Mouse (Mus musculus): ENCODE results near the gene Pfkfb4. TPM values are rescaled to one million over a fixed set of nuclear protein-coding genes. Genes with fewer than 3 reads are reported as not detected.
A peak's percentile ranks its signal among the peaks of the same experiment; 100 is the strongest.

Gene Pfkfb4
- total RNA-seq (2018; cell fraction: chromatin; rRNA removed) = 100 to 1,000 TPM in 9 of 26 experiments, 10 to 100 TPM in 17; 14.3 to 122 (median 67.8) TPM
- 10 to 100 TPM in 25 of 26 experiments, 1 to 10 TPM in 1; 8.1 to 32.4 (median 22.6) TPM for total RNA-seq (2018; cell fraction: cytosol; rRNA removed)
- 10 to 100 TPM; 10.2 to 71.3 (median 41.0) TPM for total RNA-seq (2018; cell fraction: nucleus; rRNA removed)
- polyA plus RNA-seq (2018) = 23.2 to 27.5 TPM (median 24.0 TPM) in 3 replicates

GRCm38 (mm10) chr9:108991428-108992084 is at the start of gene Pfkfb4:
TSS of gene Pfkfb4 (plus strand) at chr9:108991778.
- WGBS (ENCODE audit: missing documents) = 2% methylated on average over 25 of the region's 31 CpGs
- peak within 1 kb of the TSS; percentile 76 for H3K4me3 ChIP-seq (ENCODE audit: inconsistent target)

GRCm38 (mm10) chr9:108945111-108945510 is 46.5 kb upstream of the Pfkfb4 start:
- WGBS (ENCODE audit: missing documents) = 93% methylated on average over 9 of the region's 9 CpGs
- H3K79me2 ChIP-seq (ENCODE audit: inconsistent target) = peaks cover 30% of the 10 kb centered on the region; the same call in 1 of the 2 replicates
- peaks cover 92% of the 10 kb centered on the region for H3K36me3 ChIP-seq (ENCODE audit: inconsistent target)
- no peak overlapping the region for H3K4me3 ChIP-seq (ENCODE audit: inconsistent target)
- no peak overlapping the region for H3K27ac ChIP-seq

More at GRCm38 (mm10) chr9:108991428-108992084, at the start of gene Pfkfb4:
- H3K79me2 ChIP-seq (ENCODE audit: inconsistent target) = peaks cover 47% of the 10 kb centered on the region
- no peaks in the 10 kb centered on the region for H3K36me3 ChIP-seq (ENCODE audit: inconsistent target)
- H3K27ac ChIP-seq = peak within 1 kb of the TSS; percentile 83

GRCm38 (mm10) chr9:108945608-108946007 is 46.0 kb upstream of the Pfkfb4 start:
- Histone ChIP-seq H3K79me2 (ENCODE audit: inconsistent target) (peaks cover 25% of the 10 kb centered on the region; the same call in 1 of the 2 replicates), H3K4me3 (ENCODE audit: inconsistent target) (no peak overlapping the region), H3K36me3 (ENCODE audit: inconsistent target) (peaks cover 88% of the 10 kb centered on the region), H3K27ac (no peak overlapping the region)
- 93% methylated on average over 5 of the region's 5 CpGs for WGBS (ENCODE audit: missing documents)

GRCm38 (mm10) chr9:108949231-108949966 is 42.2 kb upstream of the Pfkfb4 start:
- H3K36me3 ChIP-seq (ENCODE audit: inconsistent target) = peaks cover 57% of the 10 kb centered on the region
- no peaks in the 10 kb centered on the region for H3K79me2 ChIP-seq (ENCODE audit: inconsistent target)
- no peak overlapping the region for H3K27ac ChIP-seq
- 88% methylated on average over 12 of the region's 13 CpGs for WGBS (ENCODE audit: missing documents)
- no peak overlapping the region for H3K4me3 ChIP-seq (ENCODE audit: inconsistent target)

- Histone ChIP-seq H3K79me2 (ENCODE audit: inconsistent target) (no peaks in the 10 kb centered on the region), H3K36me3 (ENCODE audit: inconsistent target) (peaks cover 49% of the 10 kb centered on the region), H3K4me3 (ENCODE audit: inconsistent target) (no peak overlapping the region), H3K27ac (no peak overlapping the region)
- WGBS (ENCODE audit: missing documents) = 96% methylated on average over 9 of the region's 9 CpGs
Observed at GRCm38 (mm10) chr9:108949967-108950728, 41.4 kb upstream of the Pfkfb4 start.

GRCm38 (mm10) chr9:108953081-108953636 is 38.4 kb upstream of the Pfkfb4 start, which contains the start of gene Col7a1:
TSS of gene Col7a1 (plus strand) at chr9:108953586.
- H3K79me2 ChIP-seq (ENCODE audit: inconsistent target) = no peaks in the 10 kb centered on the region
- H3K27ac ChIP-seq = no peak within 1 kb of the TSS
- peaks cover 19% of the 10 kb centered on the region for H3K36me3 ChIP-seq (ENCODE audit: inconsistent target)
- WGBS (ENCODE audit: missing documents) = 26% methylated on average over 15 of the region's 15 CpGs
- H3K4me3 ChIP-seq (ENCODE audit: inconsistent target) = no peak within 1 kb of the TSS

- H3K4me3 ChIP-seq (ENCODE audit: inconsistent target) = no peak overlapping the region
- WGBS (ENCODE audit: missing documents) = 88% methylated on average over 10 of the region's 11 CpGs
- H3K36me3 ChIP-seq (ENCODE audit: inconsistent target) = no peaks in the 10 kb centered on the region; the same call in 1 of the 2 replicates
- H3K79me2 ChIP-seq (ENCODE audit: inconsistent target) = no peaks in the 10 kb centered on the region
- H3K27ac ChIP-seq = no peak overlapping the region
Observed at GRCm38 (mm10) chr9:108955241-108955640, 36.3 kb upstream of the Pfkfb4 start.

GRCm38 (mm10) chr9:108955846-108956245 is 35.7 kb upstream of the Pfkfb4 start:
- 84% methylated on average over 11 of the region's 11 CpGs for WGBS (ENCODE audit: missing documents)
- Histone ChIP-seq H3K4me3 (ENCODE audit: inconsistent target) (no peak overlapping the region), H3K79me2 (ENCODE audit: inconsistent target) (no peaks in the 10 kb centered on the region), H3K27ac (no peak overlapping the region), H3K36me3 (ENCODE audit: inconsistent target) (no peaks in the 10 kb centered on the region)

GRCm38 (mm10) chr9:108963577-108963976 is 28.0 kb upstream of the Pfkfb4 start:
- no peaks in the 10 kb centered on the region for H3K79me2 ChIP-seq (ENCODE audit: inconsistent target)
- no peaks in the 10 kb centered on the region for H3K36me3 ChIP-seq (ENCODE audit: inconsistent target)
- WGBS (ENCODE audit: missing documents) = 84% methylated on average over 3 of the region's 3 CpGs
- no peak overlapping the region for H3K27ac ChIP-seq
- no peak overlapping the region for H3K4me3 ChIP-seq (ENCODE audit: inconsistent target)

GRCm38 (mm10) chr9:108964338-108964737 is 27.2 kb upstream of the Pfkfb4 start:
- Histone ChIP-seq H3K79me2 (ENCODE audit: inconsistent target) (no peaks in the 10 kb centered on the region), H3K36me3 (ENCODE audit: inconsistent target) (no peaks in the 10 kb centered on the region), H3K4me3 (ENCODE audit: inconsistent target) (no peak overlapping the region), H3K27ac (no peak overlapping the region)
- WGBS (ENCODE audit: missing documents) = 82% methylated on average over 6 of the region's 6 CpGs

- Histone ChIP-seq H3K4me3 (ENCODE audit: inconsistent target) (no peak overlapping the region), H3K36me3 (ENCODE audit: inconsistent target) (no peaks in the 10 kb centered on the region), H3K79me2 (ENCODE audit: inconsistent target) (no peaks in the 10 kb centered on the region), H3K27ac (no peak overlapping the region)
- 79% methylated on average over 8 of the region's 8 CpGs for WGBS (ENCODE audit: missing documents)
Observed at GRCm38 (mm10) chr9:108970623-108971022, 21.0 kb upstream of the Pfkfb4 start.

GRCm38 (mm10) chr9:108976483-108976882 is 15.1 kb upstream of the Pfkfb4 start:
- no peak overlapping the region for H3K27ac ChIP-seq
- no peaks in the 10 kb centered on the region for H3K36me3 ChIP-seq (ENCODE audit: inconsistent target)
- 83% methylated on average over 9 of the region's 9 CpGs for WGBS (ENCODE audit: missing documents)
- no peak overlapping the region for H3K4me3 ChIP-seq (ENCODE audit: inconsistent target)
- H3K79me2 ChIP-seq (ENCODE audit: inconsistent target) = no peaks in the 10 kb centered on the region

GRCm38 (mm10) chr9:108977966-108978365 is 13.6 kb upstream of the Pfkfb4 start:
- Histone ChIP-seq H3K79me2 (ENCODE audit: inconsistent target) (no peaks in the 10 kb centered on the region), H3K27ac (no peak overlapping the region), H3K36me3 (ENCODE audit: inconsistent target) (no peaks in the 10 kb centered on the region), H3K4me3 (ENCODE audit: inconsistent target) (no peak overlapping the region)
- WGBS (ENCODE audit: missing documents) = 66% methylated on average over 5 of the region's 7 CpGs

- H3K79me2 ChIP-seq (ENCODE audit: inconsistent target) = no peaks in the 10 kb centered on the region
- H3K4me3 ChIP-seq (ENCODE audit: inconsistent target) = no peak overlapping the region
- no peak overlapping the region for H3K27ac ChIP-seq
- 53% methylated on average over 8 of the region's 8 CpGs for WGBS (ENCODE audit: missing documents)
- no peaks in the 10 kb centered on the region for H3K36me3 ChIP-seq (ENCODE audit: inconsistent target)
Observed at GRCm38 (mm10) chr9:108982498-108982897, 9.1 kb upstream of the Pfkfb4 start.
